ENCODE assay signal across 8 mouse cellular contexts in the genomic region with DNA sequence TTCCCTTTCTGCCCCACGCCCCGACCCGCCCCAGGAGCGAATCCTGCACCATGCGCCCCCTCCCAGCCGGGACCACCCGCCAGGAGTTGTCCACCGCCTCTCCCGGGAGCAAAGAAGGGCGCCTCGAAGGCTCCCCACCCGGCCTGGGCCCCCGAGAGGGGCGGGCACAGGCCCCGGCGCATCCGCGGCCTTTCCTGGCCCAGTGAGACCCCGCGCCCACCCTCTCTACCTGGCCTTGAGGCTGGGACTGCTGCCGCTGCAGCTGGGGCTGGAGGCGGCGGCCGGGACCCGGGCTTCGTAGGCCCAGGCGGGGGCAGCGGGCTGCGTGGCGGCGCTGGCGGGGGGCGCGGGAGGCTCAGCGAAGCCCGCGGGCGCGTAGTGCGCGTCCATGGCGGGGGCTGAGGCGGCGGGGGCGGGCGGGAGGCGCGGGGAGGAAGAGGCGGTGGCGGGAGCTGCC. TPM values are rescaled to one million over a fixed set of nuclear protein-coding genes. Genes with fewer than 3 reads are reported as not detected.
DNase-seq lines count a peak whose midpoint lies in the region; ATAC-seq and TF ChIP-seq lines count a peak whose summit lies in the region.

Gene Qser1 (minus strand): TSS at position 390 of the 457 bp plus-strand sequence.

- peak within 1 kb of the TSS; percentile 84 for H3K4me2 ChIP-seq in forebrain, embryonic 13.5 days
- peak within 1 kb of the TSS; percentile 99 for H3K4me2 ChIP-seq in liver, postnatal 0 days (ENCODE audit: low read depth, low read length)

- peaks cover 2% of the 10 kb centered on the region; the same call in 1 of the 2 replicates for H3K4me1 ChIP-seq in lung, adult 2 months (ENCODE audit: control insufficient read depth, insufficient read depth, low read length)
- peaks cover 32% of the 10 kb centered on the region for H3K4me1 ChIP-seq in forebrain, embryonic 13.5 days
- H3K4me1 ChIP-seq in liver, postnatal 0 days (ENCODE audit: insufficient read depth) = peaks cover 15% of the 10 kb centered on the region

- TF ChIP-seq CTCF in lung, adult 2 months (IDR thresholded peaks at IDR 0.05; ENCODE audit: insufficient read depth, low read length) = no peak
- no peak for TF ChIP-seq CTCF in liver, postnatal 0 days (IDR thresholded peaks at IDR 0.05; ENCODE audit: low read depth)

- under 1% methylated on average over 26 of the region's 50 CpGs for WGBS in lung, adult 2 months
- 0% methylated on average over 28 of the region's 50 CpGs for WGBS in forebrain, embryonic 13.5 days
- WGBS in liver, postnatal 0 days (ENCODE audit: insufficient replicate concordance) = under 1% methylated on average over 16 of the region's 50 CpGs

- peak within 1 kb of the TSS; percentile 99 for H3K9ac ChIP-seq in forebrain, embryonic 13.5 days
- H3K9ac ChIP-seq in liver, postnatal 0 days (replicated peaks) = peak within 1 kb of the TSS; percentile 92

- no peaks in the 10 kb centered on the region for H3K9me3 ChIP-seq in forebrain, embryonic 13.5 days (replicated peaks)
- no peaks in the 10 kb centered on the region for H3K9me3 ChIP-seq in liver, postnatal 0 days (ENCODE audit: low read length)

- no peak for TF ChIP-seq EP300 in liver, postnatal 0 days (IDR thresholded peaks at IDR 0.05; ENCODE audit: low read depth)

- no peak for TF ChIP-seq POLR2A in lung, adult 2 months (IDR thresholded peaks at IDR 0.05; ENCODE audit: borderline replicate concordance, extremely low read depth, low read depth, low read length)

- no peaks in the 10 kb centered on the region for H3K27me3 ChIP-seq in forebrain, embryonic 13.5 days
- H3K27me3 ChIP-seq in liver, postnatal 0 days (ENCODE audit: insufficient read depth, low read length) = no peaks in the 10 kb centered on the region

- ATAC-seq in forebrain, embryonic 13.5 days = peak; percentile 77
- ATAC-seq in hematopoietic stem cell, adult 5-6 weeks (replicated peaks in 1 of 2; ENCODE audit: insufficient read depth in 1 of 2, low FRiP score in 2 of 2, low TSS enrichment in 1 of 2, low read depth in 1 of 2, poor library complexity in 2 of 2, severe bottlenecking in 2 of 2) = no peak
- ATAC-seq in liver, postnatal 0 days = no peak

- peak within 1 kb of the TSS; percentile 75 for H3K4me3 ChIP-seq in lung, adult 2 months (replicated peaks; ENCODE audit: extremely low read depth, low read depth, low read length)
- peak within 1 kb of the TSS; percentile 96 for H3K4me3 ChIP-seq in forebrain, embryonic 13.5 days
- H3K4me3 ChIP-seq in liver, postnatal 0 days (ENCODE audit: low read depth, low read length) = peak within 1 kb of the TSS; percentile 92

- peak within 1 kb of the TSS; percentile 98 for H3K27ac ChIP-seq in forebrain, embryonic 13.5 days
- peak within 1 kb of the TSS; percentile 97 for H3K27ac ChIP-seq in liver, postnatal 0 days (ENCODE audit: low read depth)

- no peak for DNase-seq in lung, adult 2 months
- DNase-seq in lung, postnatal 10 days = no peak
- no peak for DNase-seq in adrenal gland, postnatal 10 days
- no peak for DNase-seq in liver, postnatal 0 days
- DNase-seq in B cell, adult 2 months = no peak
- no peak for DNase-seq in cerebellum, adult 18-20 months

- H3K36me3 ChIP-seq in forebrain, embryonic 13.5 days (ENCODE audit: poor library complexity, severe bottlenecking) = no peaks in the 10 kb centered on the region
- H3K36me3 ChIP-seq in liver, postnatal 0 days (replicated peaks; ENCODE audit: insufficient read depth, low read length) = no peaks in the 10 kb centered on the region

RNA-seq across cellular contexts. Expression of gene Qser1, which starts in this region (rescaled TPM):
- polyA plus RNA-seq in lung, adult 2 months (2012; rRNA removed) = 4.6 and 5.9 TPM in 2 replicates
- total RNA-seq in adrenal gland, postnatal 10 days (2021) = 10 to 100 TPM; 18.9 to 24.9 TPM
- 12.6 and 12.7 TPM in 2 replicates for polyA plus RNA-seq in forebrain, embryonic 13.5 days (2015; fragmentation: Nextera tagmentation; extraction: Ambion mirVana)
- total RNA-seq in hematopoietic stem cell, adult 5-6 weeks (2017) = 13.9 and 22.3 TPM in 2 replicates
- polyA plus RNA-seq in liver, postnatal 0 days (2015; fragmentation: Nextera tagmentation; extraction: Ambion mirVana) = 1.2 TPM in 2 replicates
